Mouse (Mus musculus): ENCODE data around the gene Ccdc189. TPM values are rescaled to one million over a fixed set of nuclear protein-coding genes. Genes with fewer than 3 reads are reported as not detected.

Ccdc189 gene
- total RNA-seq (2012; rRNA removed) = 3.8 and 6.0 TPM in 2 replicates

DNA sequence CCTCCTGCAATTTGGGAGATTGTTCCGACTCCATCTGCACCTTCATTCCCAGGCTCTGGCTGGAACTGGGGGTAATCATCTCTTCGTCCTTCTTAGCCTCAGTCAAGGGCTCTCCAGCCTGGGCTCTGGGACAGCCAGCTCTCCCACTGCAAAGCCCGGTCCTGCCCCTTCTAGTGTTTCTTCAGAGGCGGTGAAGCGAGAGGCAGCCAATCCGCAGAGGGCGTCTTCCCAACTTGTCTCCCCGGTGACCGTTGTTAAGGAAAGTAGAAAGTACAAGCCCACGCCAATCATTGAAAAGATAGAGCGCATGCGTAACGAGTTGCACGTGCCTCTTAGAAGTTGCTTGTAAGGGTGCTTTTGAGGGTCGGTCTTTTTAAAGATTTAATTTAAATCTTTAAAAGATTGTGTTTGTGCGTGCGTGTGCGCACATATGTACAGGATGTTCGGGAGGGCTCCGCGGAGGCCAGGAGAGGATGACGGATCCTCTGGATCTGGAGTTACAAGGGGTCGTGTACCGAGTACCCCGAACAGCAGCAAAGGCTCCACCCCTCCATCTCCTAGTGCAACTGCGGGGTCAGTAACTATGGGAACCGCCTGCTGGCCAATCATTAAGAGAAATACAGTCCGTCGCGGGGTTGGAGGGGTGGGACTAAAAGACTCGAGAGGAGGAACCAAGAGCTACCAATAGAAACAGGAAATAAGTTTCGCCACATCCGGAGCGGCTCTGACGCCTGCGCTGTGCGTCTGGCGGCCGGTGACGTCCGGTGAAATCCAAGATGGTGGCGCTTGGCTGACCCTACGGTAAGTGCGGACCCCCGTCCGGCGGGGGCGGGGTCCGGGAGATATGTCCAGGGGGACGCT, at the start of gene Ccdc189, which contains the start of gene Rnf40:
Gene Ccdc189 (minus strand): TSS at position 585 of the 861 bp plus-strand sequence.
Gene Rnf40 (plus strand): TSS at position 757 of the 861 bp plus-strand sequence.
- peak within 1 kb of the TSS; percentile 14; the same call in 1 of the 2 replicates for H3K27ac ChIP-seq (ENCODE audit: insufficient read depth, low read depth, low read length, poor library complexity, severe bottlenecking)
- peaks cover 37% of the 10 kb centered on the region for H3K36me3 ChIP-seq (ENCODE audit: control insufficient read depth, insufficient read depth, low read length, poor library complexity, severe bottlenecking)
- H3K9me3 ChIP-seq (ENCODE audit: control insufficient read depth, insufficient read depth, low read depth, low read length) = no peaks in the 10 kb centered on the region

DNA sequence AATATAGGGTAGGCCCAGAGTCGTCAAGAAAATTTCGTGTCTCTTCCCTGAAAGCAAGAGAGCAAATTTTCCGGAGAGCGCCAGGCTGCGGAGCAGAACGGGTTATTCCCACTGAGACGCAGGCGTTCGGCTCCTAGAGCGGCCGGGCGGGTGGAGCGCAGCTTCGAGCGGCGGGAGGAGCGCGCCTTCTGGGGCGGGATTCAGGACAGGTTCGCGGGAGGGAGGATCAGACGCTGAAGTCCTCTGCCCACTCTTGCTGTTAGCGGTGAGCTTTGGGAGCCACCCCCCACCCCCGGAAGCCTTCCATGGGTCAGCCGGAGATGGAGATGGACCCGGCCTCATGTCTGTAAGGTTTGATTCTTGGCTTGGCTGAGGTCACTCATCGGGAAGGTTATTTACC, 48.6 kb upstream of the Ccdc189 start:
- no peak overlapping the region for H3K27ac ChIP-seq (ENCODE audit: insufficient read depth, low read depth, low read length, poor library complexity, severe bottlenecking)
- no peaks in the 10 kb centered on the region for H3K36me3 ChIP-seq (ENCODE audit: control insufficient read depth, insufficient read depth, low read length, poor library complexity, severe bottlenecking)
- in situ Hi-C loops (cut with MboI; ENCODE audit: low sequenced_read_pairs in 2 of 2, unreplicated experiment in 2 of 2) = no loop called here

More for the DNA sequence above, at the start of gene Ccdc189, which contains the start of gene Rnf40:
- Histone ChIP-seq H3K4me3 (ENCODE audit: insufficient read depth in 1 of 2, low read depth in 1 of 2, low read length in 2 of 2, poor library complexity in 1 of 2, severe bottlenecking in 1 of 2) (peak within 1 kb of the TSS; percentile 77 to 93), H3K4me1 (ENCODE audit: control insufficient read depth in 2 of 2, insufficient read depth in 2 of 2, low read length in 2 of 2, poor library complexity in 1 of 2) (peaks cover 0 to 3% of the 10 kb centered on the region in 2 experiments; a peak in 1 of 4 replicates), H3K9ac (ENCODE audit: insufficient read depth, low read depth, low read length, poor library complexity, severe bottlenecking) (peak within 1 kb of the TSS; percentile 91)
- TF ChIP-seq ZC3H11A (IDR thresholded peaks at IDR 0.05; ENCODE audit: borderline replicate concordance, low read depth, low read length) (no peak), HCFC1 (IDR thresholded peaks at IDR 0.05; ENCODE audit: borderline replicate concordance, insufficient read depth, low read length) (peak; percentile 67; the same call in 1 of the 2 replicates)
- in situ Hi-C loops (cut with MboI; ENCODE audit: low sequenced_read_pairs in 2 of 2, unreplicated experiment in 2 of 2) = no loop called here
- DNase-seq (ENCODE audit: low read depth, low spot score) = peak; percentile 99

DNA sequence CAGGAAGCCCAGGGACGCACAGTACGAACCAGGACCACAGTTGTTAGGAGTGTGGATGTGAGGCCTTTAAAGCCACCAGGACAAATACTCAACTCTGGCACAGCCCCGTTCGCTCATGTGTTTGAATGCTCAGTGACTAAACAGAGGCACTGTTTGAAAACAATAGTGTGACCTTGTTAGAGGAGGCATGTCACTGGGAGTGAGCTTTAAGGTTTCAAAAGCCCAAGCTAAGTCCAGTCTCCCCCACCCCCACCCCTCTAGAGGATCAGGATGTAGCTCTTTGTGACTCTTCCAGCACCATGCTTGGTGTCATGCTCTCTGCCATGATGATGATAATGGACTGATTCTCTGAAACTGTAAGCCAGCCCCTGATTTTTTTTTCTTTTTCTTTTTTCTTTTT, 43.0 kb upstream of the Ccdc189 start:
- TF ChIP-seq CHD2 (IDR thresholded peaks at IDR 0.05; ENCODE audit: low read depth, low read length) (no peak), HCFC1 (IDR thresholded peaks at IDR 0.05; ENCODE audit: borderline replicate concordance, insufficient read depth, low read length) (no peak), MAFK (IDR thresholded peaks at IDR 0.05; ENCODE audit: insufficient read depth, low read depth, low read length) (no peak), ZNF384 (IDR thresholded peaks at IDR 0.05; ENCODE audit: low read depth, low read length) (no peak), ZC3H11A (IDR thresholded peaks at IDR 0.05; ENCODE audit: borderline replicate concordance, low read depth, low read length) (no peak)
- Histone ChIP-seq H3K27ac (ENCODE audit: insufficient read depth, low read depth, low read length, poor library complexity, severe bottlenecking) (no peak overlapping the region), H3K36me3 (ENCODE audit: control insufficient read depth, insufficient read depth, low read length, poor library complexity, severe bottlenecking) (no peaks in the 10 kb centered on the region), H3K4me1 (ENCODE audit: control insufficient read depth in 2 of 2, insufficient read depth in 2 of 2, low read length in 2 of 2, poor library complexity in 1 of 2) (no peaks in the 10 kb centered on the region), H3K9ac (ENCODE audit: insufficient read depth, low read depth, low read length, poor library complexity, severe bottlenecking) (no peak overlapping the region), H3K4me3 (ENCODE audit: insufficient read depth in 1 of 2, low read depth in 1 of 2, low read length in 2 of 2, poor library complexity in 1 of 2, severe bottlenecking in 1 of 2) (no peak overlapping the region), H3K9me3 (ENCODE audit: control insufficient read depth, insufficient read depth, low read depth, low read length) (peaks cover 6% of the 10 kb centered on the region; the same call in 1 of the 2 replicates)
- in situ Hi-C loops (cut with MboI; ENCODE audit: low sequenced_read_pairs in 2 of 2, unreplicated experiment in 2 of 2) = no loop called here
- no peak for DNase-seq (ENCODE audit: low read depth, low spot score)

More for the DNA sequence above, 48.6 kb upstream of the Ccdc189 start:
- Histone ChIP-seq H3K9ac (ENCODE audit: insufficient read depth, low read depth, low read length, poor library complexity, severe bottlenecking) (peak overlapping the region; percentile 67), H3K4me1 (ENCODE audit: control insufficient read depth in 2 of 2, insufficient read depth in 2 of 2, low read length in 2 of 2, poor library complexity in 1 of 2) (peaks cover 0 to 3% of the 10 kb centered on the region in 2 experiments; a peak in 1 of 4 replicates), H3K4me3 (ENCODE audit: insufficient read depth in 1 of 2, low read depth in 1 of 2, low read length in 2 of 2, poor library complexity in 1 of 2, severe bottlenecking in 1 of 2) (peak overlapping the region; percentile 65 to 68), H3K9me3 (ENCODE audit: control insufficient read depth, insufficient read depth, low read depth, low read length) (no peaks in the 10 kb centered on the region)
- TF ChIP-seq ZNF384 (IDR thresholded peaks at IDR 0.05; ENCODE audit: low read depth, low read length) = no peak
- TF ChIP-seq HCFC1 (IDR thresholded peaks at IDR 0.05; ENCODE audit: borderline replicate concordance, insufficient read depth, low read length) = peak; percentile 58; the same call in 1 of the 2 replicates
- TF ChIP-seq ZC3H11A (IDR thresholded peaks at IDR 0.05; ENCODE audit: borderline replicate concordance, low read depth, low read length) = 0 out of 2 replicates have a peak, but pooled peaks have one; percentile 0
- DNase-seq (ENCODE audit: low read depth, low spot score) = no peak

DNA sequence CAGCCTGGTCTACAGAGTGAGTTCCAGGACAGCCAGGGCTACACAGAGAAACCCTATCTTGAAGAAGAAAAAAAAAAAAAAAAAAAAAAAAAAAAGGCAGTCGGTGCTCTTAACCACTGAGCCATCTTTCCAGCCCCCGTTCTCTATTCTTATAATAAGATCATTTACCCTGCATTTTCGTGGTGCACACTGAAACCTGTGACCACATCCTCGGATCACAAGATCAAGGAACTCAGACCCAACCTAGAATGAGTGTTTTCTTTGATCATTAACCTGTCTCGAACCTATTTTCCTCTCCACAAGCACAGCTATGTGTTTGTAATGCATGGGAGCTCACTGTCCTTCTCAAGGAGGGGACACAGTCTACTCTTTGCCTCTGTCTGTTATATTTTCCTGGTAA, 40.3 kb upstream of the Ccdc189 start:
- in situ Hi-C loops (cut with MboI; ENCODE audit: low sequenced_read_pairs in 2 of 2, unreplicated experiment in 2 of 2) = no loop called here
- TF ChIP-seq ZNF384 (IDR thresholded peaks at IDR 0.05; ENCODE audit: low read depth, low read length) (no peak), HCFC1 (IDR thresholded peaks at IDR 0.05; ENCODE audit: borderline replicate concordance, insufficient read depth, low read length) (no peak), MAFK (IDR thresholded peaks at IDR 0.05; ENCODE audit: insufficient read depth, low read depth, low read length) (no peak), CHD2 (IDR thresholded peaks at IDR 0.05; ENCODE audit: low read depth, low read length) (no peak), ZC3H11A (IDR thresholded peaks at IDR 0.05; ENCODE audit: borderline replicate concordance, low read depth, low read length) (no peak)
- peaks cover 1% of the 10 kb centered on the region; the same call in 1 of the 2 replicates for H3K36me3 ChIP-seq (ENCODE audit: control insufficient read depth, insufficient read depth, low read length, poor library complexity, severe bottlenecking)
- no peak overlapping the region for H3K4me3 ChIP-seq (ENCODE audit: insufficient read depth in 1 of 2, low read depth in 1 of 2, low read length in 2 of 2, poor library complexity in 1 of 2, severe bottlenecking in 1 of 2)
- H3K27ac ChIP-seq (ENCODE audit: insufficient read depth, low read depth, low read length, poor library complexity, severe bottlenecking) = no peak overlapping the region
- peaks cover 7% of the 10 kb centered on the region; the same call in 1 of the 2 replicates for H3K9me3 ChIP-seq (ENCODE audit: control insufficient read depth, insufficient read depth, low read depth, low read length)
- H3K4me1 ChIP-seq (ENCODE audit: control insufficient read depth in 2 of 2, insufficient read depth in 2 of 2, low read length in 2 of 2, poor library complexity in 1 of 2) = no peaks in the 10 kb centered on the region
- no peak overlapping the region for H3K9ac ChIP-seq (ENCODE audit: insufficient read depth, low read depth, low read length, poor library complexity, severe bottlenecking)
- no peak for DNase-seq (ENCODE audit: low read depth, low spot score)

Measured in ES-E14 (cell line).